Mouse (Mus musculus) C2C12 (cell line): ENCODE measurements around the gene Cxcl16.

ENCODE experiments used
- CTCF ChIP-seq: IDR thresholded peaks from one replicate; pipeline ENCODE4 v1.5.1; 2011; ENCODE audit not compliant: control insufficient read depth, insufficient read depth, insufficient read length
- MYOD1 ChIP-seq: IDR thresholded peaks from one replicate; pipeline ENCODE4 v1.6.1; 2011; ENCODE audit warnings: low read depth; ENCODE audit not compliant: control insufficient read depth, insufficient read length
- USF1 ChIP-seq: IDR thresholded peaks from one replicate; pipeline ENCODE4 v1.6.1; 2011; ENCODE audit warnings: low read depth, mild to moderate bottlenecking, control low read depth, moderate library complexity

- TF ChIP-seq CTCF (no peak), USF1 (no peak), MYOD1 (no peak)
These were observed 40.7 kb upstream of the Cxcl16 start for GRCm38 (mm10) chr11:70500476-70500812.
